In genomic region chr7:38084778-38085572, GRCm38 (mm10) we compare ENCODE assay signal across 8 mouse cellular contexts. TPM values are rescaled to one million over a fixed set of nuclear protein-coding genes. Genes with fewer than 3 reads are reported as not detected.
DNase-seq lines count a peak whose midpoint lies in the region; ATAC-seq lines count a peak whose summit lies in the region.

No protein-coding gene starts in this region.

- ATAC-seq in megakaryocyte progenitor cell, adult 5-6 weeks (replicated peaks; ENCODE audit: poor library complexity): peak; percentile 87

- DNase-seq in adipocyte (ENCODE audit: low spot score): peak; percentile 97
- peak; percentile 99 for DNase-seq in embryo, embryonic 10 days (ENCODE audit: low spot score)
- DNase-seq in gastrocnemius, postnatal 10 days: peak; percentile 100
- DNase-seq in induced T-regulatory cell, adult 2 months (ENCODE audit: low read depth): peak; percentile 100
- DNase-seq in left cerebral cortex, adult 9 months (ENCODE audit: low spot score in 2 of 2): peak; percentile 99
- DNase-seq in right cerebral cortex, postnatal 14 days: peak; percentile 100
- peak; percentile 99 to 100 for DNase-seq in urinary bladder, postnatal 36 days (ENCODE audit: low spot score in 2 of 2)

RNA-seq across cellular contexts. Expression of gene Ccne1, which starts 22.4 kb away (rescaled TPM):
- total RNA-seq in gastrocnemius, postnatal 10 days (2021): 1 to 10 TPM; 3.1 to 8.2 TPM
- 17.0 and 20.3 TPM in 2 replicates for total RNA-seq in megakaryocyte progenitor cell, adult 5-6 weeks (2015)
- 29.3 and 32.4 TPM in 2 replicates for total RNA-seq in megakaryocyte progenitor cell, adult 5-6 weeks (2017)

Comparison
In these comparisons a context has a peak if more than half of its experiments do, and no peak if none do; other contexts are left out.
1. Peak in every context shown above with its lines: DNase-seq and ATAC-seq.